Mouse (Mus musculus) retina, adult 2 months (tissue): ENCODE measurements at regions not wholly inside any gene's neighbourhood (a gene's known extent, or its start where the extent isn't known, plus 50 kb on each side); places are given as distances from the start of the nearest gene placed in this dataset.

ENCODE experiments used
- DNase-seq: peaks from one replicate; pipeline ENCODE4 v3.0.0-alpha.2; 2012; ENCODE audit warnings: low read depth, low spot score

- DNase-seq: no peak
These were observed 50.8 kb upstream of the Elk3 start for GRCm38 (mm10) chr10:93361654-93362195.

GRCm38 (mm10) chr10:93364108-93364793 lies 53.3 kb upstream of the Elk3 start:
- no peak for DNase-seq

- no peak for DNase-seq
These were observed 53.9 kb upstream of the Elk3 start for GRCm38 (mm10) chr10:93364881-93365280.

GRCm38 (mm10) chr10:93365318-93365717 lies 54.4 kb upstream of the Elk3 start:
- no peak for DNase-seq

GRCm38 (mm10) chr10:93365824-93366223 lies 54.9 kb upstream of the Elk3 start:
- no peak for DNase-seq

GRCm38 (mm10) chr10:93369737-93370136 lies 58.8 kb upstream of the Elk3 start:
- no peak for DNase-seq

- DNase-seq: no peak
These were observed 59.4 kb upstream of the Elk3 start for GRCm38 (mm10) chr10:93370331-93370730.

GRCm38 (mm10) chr10:93372281-93372680 lies 61.3 kb upstream of the Elk3 start:
- no peak for DNase-seq

GRCm38 (mm10) chr10:93373265-93373664 lies 62.3 kb upstream of the Elk3 start:
- DNase-seq: no peak

- DNase-seq: no peak
These were observed 63.2 kb upstream of the Elk3 start for GRCm38 (mm10) chr10:93373954-93374689.

- DNase-seq: no peak
These were observed 63.7 kb upstream of the Elk3 start for GRCm38 (mm10) chr10:93374690-93374994.

- DNase-seq: no peak
These were observed 64.2 kb upstream of the Elk3 start for GRCm38 (mm10) chr10:93375007-93375711.

- DNase-seq: no peak
These were observed 64.8 kb upstream of the Elk3 start for GRCm38 (mm10) chr10:93375771-93376170.

GRCm38 (mm10) chr10:93376457-93376941 lies 65.6 kb upstream of the Elk3 start:
- no peak for DNase-seq

GRCm38 (mm10) chr10:93389276-93389675 lies 63.9 kb upstream of the Lta4h start:
- DNase-seq: no peak

- DNase-seq: no peak
These were observed 61.9 kb upstream of the Lta4h start for GRCm38 (mm10) chr10:93391296-93391695.

GRCm38 (mm10) chr10:93393902-93394301 lies 59.3 kb upstream of the Lta4h start:
- no peak for DNase-seq

- no peak for DNase-seq
These were observed 55.5 kb upstream of the Lta4h start for GRCm38 (mm10) chr10:93397711-93398110.

GRCm38 (mm10) chr10:93398531-93399320 lies 54.5 kb upstream of the Lta4h start:
- peak; percentile 67 for DNase-seq

- no peak for DNase-seq
These were observed 50.3 kb upstream of the Lta4h start for GRCm38 (mm10) chr10:93402689-93403509.
